Mouse (Mus musculus): ENCODE results near the gene Fgfr2. TPM values are rescaled to one million over a fixed set of nuclear protein-coding genes. Genes with fewer than 3 reads are reported as not detected.

The Fgfr2 gene
- total RNA-seq, 2 experiments from 2014 or later: 2.1 to 3.9 TPM

- no peak for DNase-seq
These were observed 2863.1 kb downstream of the Fgfr2 start for GRCm38 (mm10) chr7:130260060-130260459.

GRCm38 (mm10) chr7:130258704-130259295 is 2864.3 kb downstream of the Fgfr2 start:
- intact Hi-C loops (cut with DNase I): no loop called here
- DNase-seq: no peak

More at GRCm38 (mm10) chr7:130260060-130260459, 2863.1 kb downstream of the Fgfr2 start:
- intact Hi-C loops (cut with DNase I): no loop called here

DNA sequence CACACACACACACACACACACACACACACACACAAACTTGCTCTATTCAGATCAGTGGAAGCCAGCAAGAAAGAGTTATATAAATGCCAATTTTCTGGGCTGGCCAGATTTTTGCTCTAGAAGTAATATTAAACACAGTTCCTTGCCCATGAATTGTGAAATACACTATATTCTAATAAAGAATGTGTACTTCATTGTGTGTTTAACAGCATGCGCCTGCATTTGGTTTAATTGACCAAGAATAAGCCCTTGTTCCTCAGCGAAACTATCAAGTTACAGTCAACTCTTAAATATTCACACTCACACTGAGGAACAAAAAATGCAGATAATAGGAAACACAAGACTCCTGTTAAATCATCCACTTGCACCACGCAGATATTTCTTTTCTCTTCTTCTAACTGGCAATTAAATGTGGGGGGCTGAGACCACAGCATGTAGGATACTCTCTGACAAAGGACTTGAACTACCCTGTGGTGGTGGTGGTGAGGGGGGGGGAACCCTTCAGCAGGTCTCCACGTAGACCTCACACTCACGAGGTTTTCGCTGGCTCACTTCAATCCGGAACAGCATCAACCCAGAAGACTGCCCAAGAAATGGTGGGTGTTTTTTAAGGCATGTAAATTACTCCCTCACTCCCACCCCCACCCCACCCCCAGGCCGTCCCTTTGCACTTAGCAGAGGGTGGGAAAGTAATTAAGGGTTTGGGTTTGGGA is 2865.0 kb downstream of the Fgfr2 start:
- intact Hi-C loops (cut with DNase I): no loop called here

GRCm38 (mm10) chr7:130253264-130253663 is 2869.9 kb downstream of the Fgfr2 start:
- intact Hi-C loops (cut with DNase I): no loop called here
- DNase-seq: no peak

More for the DNA sequence above, 2865.0 kb downstream of the Fgfr2 start:
- no peak for DNase-seq

GRCm38 (mm10) chr7:130251936-130252523 is 2871.1 kb downstream of the Fgfr2 start:
- DNase-seq: no peak
- intact Hi-C loops (cut with DNase I): no loop called here

GRCm38 (mm10) chr7:130250994-130251393 is 2872.2 kb downstream of the Fgfr2 start:
- DNase-seq: no peak
- intact Hi-C loops (cut with DNase I): no loop called here

GRCm38 (mm10) chr7:130248403-130248802 is 2874.7 kb downstream of the Fgfr2 start:
- no peak for DNase-seq
- intact Hi-C loops (cut with DNase I): no loop called here

DNA sequence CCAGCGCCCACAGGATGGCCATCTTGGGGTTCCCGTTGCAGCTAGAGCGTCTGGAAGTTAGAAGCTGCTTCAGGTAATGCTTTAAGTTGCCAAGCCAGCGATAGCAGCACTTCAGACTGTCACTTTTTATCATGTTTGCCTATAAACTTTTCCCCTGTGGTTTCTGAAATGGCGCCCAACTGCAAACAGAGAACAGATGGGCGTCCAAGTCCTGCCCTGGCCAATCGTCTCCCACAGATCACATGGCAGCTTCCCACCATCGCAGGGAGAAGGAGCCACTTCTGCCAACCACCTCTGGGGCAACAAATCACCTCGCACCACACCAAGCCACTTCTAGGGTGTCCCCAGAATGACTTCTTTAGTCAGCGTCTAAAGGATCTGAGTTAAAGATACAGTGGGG is 2875.3 kb downstream of the Fgfr2 start:
- intact Hi-C loops (cut with DNase I): no loop called here
- no peak for DNase-seq

DNA sequence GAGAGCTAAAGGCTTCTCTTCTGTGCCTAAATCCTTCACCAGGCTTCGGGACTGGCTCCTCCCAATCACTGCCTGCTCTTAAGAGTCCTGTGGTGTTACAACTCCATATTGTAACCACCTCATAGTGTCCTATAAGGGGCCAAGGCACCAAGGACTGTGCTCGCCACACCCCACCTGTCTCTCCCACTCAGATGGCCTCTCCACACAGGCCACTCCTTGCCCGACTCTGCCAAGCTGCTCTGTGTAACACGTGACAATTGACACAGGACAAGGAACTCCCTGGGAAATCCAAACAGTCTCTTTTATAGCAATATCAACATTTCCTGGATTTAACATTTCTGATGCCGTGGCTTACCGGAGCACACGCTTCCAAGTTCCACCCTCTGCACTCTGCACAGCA is 2876.7 kb downstream of the Fgfr2 start:
- DNase-seq: no peak
- intact Hi-C loops (cut with DNase I): no loop called here

GRCm38 (mm10) chr7:130244545-130244944 is 2878.6 kb downstream of the Fgfr2 start:
- intact Hi-C loops (cut with DNase I): no loop called here
- no peak for DNase-seq

- intact Hi-C loops (cut with DNase I): no loop called here
- no peak for DNase-seq
These were observed 2879.3 kb downstream of the Fgfr2 start for GRCm38 (mm10) chr7:130243811-130244210.

DNA sequence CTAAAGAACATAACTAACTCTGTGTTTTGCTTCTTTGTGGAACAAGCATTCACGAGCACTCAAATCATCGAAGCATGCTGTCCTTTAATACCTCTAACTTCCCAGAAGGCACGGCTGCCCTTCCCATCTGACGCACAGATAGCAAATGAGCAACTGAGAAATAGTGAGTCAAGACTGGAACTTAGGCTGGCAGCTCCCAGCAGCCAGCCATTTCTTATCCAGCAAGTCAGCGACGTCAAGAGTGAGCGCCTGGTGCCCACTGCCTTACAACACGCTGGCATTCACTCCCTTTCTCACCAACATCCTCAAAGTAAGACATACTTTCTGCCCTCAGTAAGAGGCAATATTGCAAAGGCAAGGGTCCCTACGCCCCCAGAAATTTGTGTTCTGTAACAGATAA is 2883.0 kb downstream of the Fgfr2 start:
- intact Hi-C loops (cut with DNase I): no loop called here
- DNase-seq: no peak

GRCm38 (mm10) chr7:130237244-130237643 is 2885.9 kb downstream of the Fgfr2 start:
- no peak for DNase-seq
- intact Hi-C loops (cut with DNase I): no loop called here

DNA sequence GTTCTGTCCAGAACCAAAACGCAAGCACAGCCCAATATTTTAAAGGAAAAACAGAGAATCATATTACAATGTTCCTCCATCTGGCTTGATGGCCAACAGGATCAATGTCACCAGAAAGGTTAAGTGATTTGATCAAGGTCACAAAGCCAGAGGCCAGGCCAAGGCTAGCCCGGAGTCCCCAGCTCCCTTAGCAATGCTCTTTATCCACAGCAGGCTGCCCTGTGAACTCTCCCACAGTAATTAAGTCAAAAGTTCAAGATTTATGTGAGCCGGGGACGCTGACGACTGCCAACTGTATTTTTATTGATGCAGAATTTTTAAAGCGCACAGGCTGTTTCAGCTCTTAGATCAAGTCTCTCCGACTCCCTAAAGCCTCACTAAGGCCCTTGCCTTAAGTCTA is 2889.4 kb downstream of the Fgfr2 start:
- DNase-seq: no peak
- intact Hi-C loops (cut with DNase I): no loop called here

- DNase-seq: no peak
- intact Hi-C loops (cut with DNase I): no loop called here
These were observed 2893.1 kb downstream of the Fgfr2 start for GRCm38 (mm10) chr7:130230034-130230433.

GRCm38 (mm10) chr7:130225227-130225626 is 2897.9 kb downstream of the Fgfr2 start:
- intact Hi-C loops (cut with DNase I): no loop called here
- DNase-seq: no peak

GRCm38 (mm10) chr7:130222633-130223354 is 2900.4 kb downstream of the Fgfr2 start:
- no peak for DNase-seq
- intact Hi-C loops (cut with DNase I): no loop called here

DNA sequence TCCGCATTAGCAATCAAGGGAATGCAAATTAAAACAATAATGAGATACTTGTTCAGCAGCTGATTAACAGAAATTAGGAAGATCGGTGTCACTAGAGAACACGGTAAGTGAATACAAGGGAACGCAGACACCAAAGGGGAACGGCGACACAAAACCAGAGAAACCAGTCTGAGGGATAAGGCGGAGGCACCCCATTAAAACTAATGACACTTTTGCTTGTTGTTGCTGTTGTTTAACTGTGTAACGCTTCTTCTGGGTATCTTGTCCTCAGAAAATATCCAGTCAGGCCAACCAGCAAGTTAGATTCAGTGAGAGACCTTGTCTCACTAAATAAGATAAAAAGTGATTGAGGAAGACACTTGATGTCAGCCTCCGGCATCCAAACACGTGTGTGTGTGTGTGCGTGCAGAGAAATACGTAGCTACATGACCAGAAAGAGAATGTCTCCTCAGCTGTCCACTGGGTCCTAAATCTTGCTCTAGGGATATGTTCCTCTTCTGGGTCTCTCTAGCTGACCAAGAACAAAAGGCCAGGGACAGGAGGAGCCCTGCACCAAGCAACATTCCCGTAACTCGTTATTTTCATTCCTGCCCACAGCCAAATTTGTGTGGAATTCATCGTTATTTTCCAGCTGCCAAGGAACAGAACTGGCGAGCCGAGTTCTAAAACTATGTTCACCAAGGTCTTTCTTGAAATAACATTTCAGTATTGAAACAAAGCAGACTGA is 2901.3 kb downstream of the Fgfr2 start:
- intact Hi-C loops (cut with DNase I): no loop called here
- no peak for DNase-seq

DNA sequence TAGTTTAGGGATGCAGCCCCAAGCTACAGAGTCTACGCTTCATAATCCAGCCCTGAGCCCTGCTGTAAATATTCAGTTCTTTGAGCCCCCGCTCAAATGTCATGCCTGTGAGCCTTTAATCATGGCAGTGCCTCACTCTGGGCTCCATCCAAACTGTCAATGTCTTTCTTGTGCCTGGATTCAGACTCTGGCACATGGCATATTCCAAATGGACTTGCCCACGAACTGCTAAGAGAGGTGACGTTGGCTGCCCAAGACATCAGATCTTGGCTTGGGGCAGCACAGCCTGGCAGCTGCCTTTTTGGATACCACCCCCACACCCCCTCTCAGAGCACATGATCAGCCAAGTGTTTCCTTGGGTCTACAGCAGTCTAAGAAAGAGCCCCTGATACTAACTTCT is 2902.5 kb downstream of the Fgfr2 start:
- intact Hi-C loops (cut with DNase I): no loop called here
- DNase-seq: no peak

DNA sequence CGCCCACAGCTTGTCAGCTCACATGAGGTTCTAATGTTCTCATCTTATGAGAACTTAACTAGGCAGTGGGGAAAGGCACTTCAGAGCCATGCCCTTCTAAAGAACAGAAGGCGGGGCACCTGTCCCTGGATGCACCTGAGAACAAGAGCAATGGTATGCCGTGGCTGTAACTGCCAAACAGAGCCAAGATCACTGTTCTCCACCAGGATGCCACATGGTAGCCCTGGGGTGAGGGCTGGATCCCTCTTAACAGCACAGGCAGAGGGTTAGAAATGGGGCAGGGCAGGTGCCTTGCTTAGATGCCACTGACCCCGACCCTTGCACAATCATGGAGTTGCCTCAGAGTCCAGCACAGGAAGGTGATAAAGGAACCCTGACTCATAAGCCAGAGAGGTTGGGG is 2903.3 kb downstream of the Fgfr2 start:
- no peak for DNase-seq
- intact Hi-C loops (cut with DNase I): no loop called here

- DNase-seq: no peak
- intact Hi-C loops (cut with DNase I): no loop called here
These were observed 2906.9 kb downstream of the Fgfr2 start for GRCm38 (mm10) chr7:130216272-130216671.

Measured in heart, postnatal 14 days (tissue).